Mouse (Mus musculus) liver, postnatal 0 days (tissue): ENCODE results near the gene Tescl.

Experiments used
- CTCF ChIP-seq: sonication (generic); IDR thresholded peaks from 2 replicates; pipeline ENCODE4 v1.5.1; 2016; ENCODE audit warnings: antibody characterized with exemption, low read depth
- EP300 ChIP-seq: IDR thresholded peaks from 2 replicates; pipeline ENCODE4 v1.6.1; 2016; ENCODE audit warnings: antibody characterized with exemption, low read depth, mild to moderate bottlenecking

- TF ChIP-seq CTCF = no peak
- TF ChIP-seq EP300 = no peak
Measured at GRCm38 (mm10) chr7:24378049-24378701, 44.4 kb upstream of the Tescl start.
